Mouse (Mus musculus): ENCODE results near the gene Gm49380.

The Gm49380 gene

GRCm38 (mm10) chr9:44075276-44075995, 37.9 kb downstream of the Gm49380 start:
- DNase-seq (ENCODE audit: low spot score) = no peak

- DNase-seq (ENCODE audit: low spot score) = no peak
Measured at GRCm38 (mm10) chr9:44074395-44075275, 38.7 kb downstream of the Gm49380 start.

- no peak for DNase-seq (ENCODE audit: low spot score)
Measured at GRCm38 (mm10) chr9:44073115-44073514, 40.2 kb downstream of the Gm49380 start.

GRCm38 (mm10) chr9:44072599-44072915, 40.7 kb downstream of the Gm49380 start:
- no peak for DNase-seq (ENCODE audit: low spot score)

- no peak for DNase-seq (ENCODE audit: low spot score)
Measured at GRCm38 (mm10) chr9:44071914-44072598, 41.2 kb downstream of the Gm49380 start.

- DNase-seq (ENCODE audit: low spot score) = no peak
Measured at GRCm38 (mm10) chr9:44070844-44071231, 42.5 kb downstream of the Gm49380 start.

GRCm38 (mm10) chr9:44070113-44070843, 43.0 kb downstream of the Gm49380 start:
- DNase-seq (ENCODE audit: low spot score) = no peak

- no peak for DNase-seq (ENCODE audit: low spot score)
Measured at GRCm38 (mm10) chr9:44069252-44069651, 44.0 kb downstream of the Gm49380 start.

- no peak for DNase-seq (ENCODE audit: low spot score)
Measured at GRCm38 (mm10) chr9:44067960-44068330, 45.4 kb downstream of the Gm49380 start.

- no peak for DNase-seq (ENCODE audit: low spot score)
Measured at GRCm38 (mm10) chr9:44067241-44067959, 45.9 kb downstream of the Gm49380 start.

- peak; percentile 99 for DNase-seq (ENCODE audit: low spot score)
Measured at GRCm38 (mm10) chr9:44066785-44067225, 46.5 kb downstream of the Gm49380 start, which contains the start of gene Usp2. TSS of gene Usp2 (plus strand) at chr9:44067021.

- no peak for DNase-seq (ENCODE audit: low spot score)
Measured at GRCm38 (mm10) chr9:44065177-44065576, 48.1 kb downstream of the Gm49380 start.

GRCm38 (mm10) chr9:44058606-44059005, 54.7 kb downstream of the Gm49380 start:
- DNase-seq (ENCODE audit: low spot score) = no peak

- DNase-seq (ENCODE audit: low spot score) = no peak
Measured at GRCm38 (mm10) chr9:44053936-44054335, 59.4 kb downstream of the Gm49380 start.

- DNase-seq (ENCODE audit: low spot score) = no peak
Measured at GRCm38 (mm10) chr9:44052855-44053254, 60.4 kb downstream of the Gm49380 start.

GRCm38 (mm10) chr9:44049381-44050165, 63.7 kb downstream of the Gm49380 start:
- DNase-seq (ENCODE audit: low spot score) = no peak

- DNase-seq (ENCODE audit: low spot score) = peak; percentile 100
Measured at GRCm38 (mm10) chr9:44048541-44049380, 64.5 kb downstream of the Gm49380 start.

GRCm38 (mm10) chr9:44047571-44048490, 65.5 kb downstream of the Gm49380 start:
- DNase-seq (ENCODE audit: low spot score) = peak; percentile 91

Measured in left cerebral cortex, adult 11 months (tissue).